Mouse (Mus musculus): ENCODE results near the gene Tcte2.

Tcte2 gene

DNA sequence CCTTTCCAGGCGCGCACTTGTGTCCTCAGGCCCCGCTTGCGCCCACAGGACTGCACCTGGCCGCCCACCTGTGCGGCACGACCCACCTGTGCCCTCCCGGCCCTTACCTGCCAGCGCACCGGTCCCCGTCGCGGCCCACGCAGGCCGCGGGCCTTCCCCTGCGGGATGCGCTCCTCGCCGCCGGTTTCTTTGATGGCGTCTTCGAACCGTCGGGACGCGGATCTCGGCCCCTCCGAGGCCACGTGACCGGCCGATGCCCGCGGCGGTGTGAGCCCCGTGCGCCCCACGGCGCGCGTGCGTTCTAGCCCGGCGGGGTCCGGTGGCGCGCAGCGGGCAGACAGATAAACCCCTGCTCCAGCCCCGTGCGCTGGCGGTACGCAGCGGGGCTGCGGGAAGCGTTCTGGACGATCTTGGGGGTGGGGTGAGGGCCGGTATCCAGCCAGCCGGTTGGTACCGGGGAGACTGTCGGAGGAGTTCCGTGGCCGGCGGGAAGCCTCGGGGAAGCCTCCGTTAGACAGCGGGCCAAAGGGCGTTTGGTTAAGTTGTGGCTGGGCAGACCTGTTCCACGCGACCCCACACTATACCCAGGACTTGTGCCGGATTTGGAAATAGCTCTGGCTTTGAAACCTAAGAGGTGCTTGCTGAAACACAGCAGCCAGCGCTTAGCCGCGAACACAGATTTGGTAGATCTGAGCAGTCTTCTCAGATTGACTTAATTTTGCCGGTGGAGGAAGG, at the start of gene Tcte2:
TSS of gene Tcte2 (minus strand) at position 647 of the 735 bp plus-strand sequence.
- in situ Hi-C loops (cut with MboI, MseI), result loop anchor here in 1 of 2 experiments (10.0 kb wide), 1 partner anchor 287 kb away; no protein-coding TSS in a partner anchor

DNA sequence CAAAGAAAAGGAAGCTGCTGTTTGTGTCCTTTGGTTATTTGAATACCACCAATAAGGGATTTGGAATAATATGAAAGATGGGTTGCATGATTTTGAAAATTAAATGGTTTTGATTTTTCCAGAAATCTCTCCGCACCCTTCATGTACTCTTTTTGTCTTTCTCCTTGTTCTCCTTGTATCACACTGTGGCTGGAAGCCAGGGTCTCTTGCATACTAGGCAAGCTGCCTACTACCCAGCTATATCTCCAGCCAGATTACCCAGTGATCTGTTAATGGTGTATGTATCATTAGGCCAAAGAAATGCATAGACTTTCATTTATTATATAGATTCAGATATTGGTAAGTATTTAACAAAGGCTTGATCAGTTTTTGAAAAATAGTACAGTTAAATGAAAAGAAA, 44.4 kb upstream of the Tcte2 start:
- in situ Hi-C loops (cut with MboI, MseI), result no loop called here

DNA sequence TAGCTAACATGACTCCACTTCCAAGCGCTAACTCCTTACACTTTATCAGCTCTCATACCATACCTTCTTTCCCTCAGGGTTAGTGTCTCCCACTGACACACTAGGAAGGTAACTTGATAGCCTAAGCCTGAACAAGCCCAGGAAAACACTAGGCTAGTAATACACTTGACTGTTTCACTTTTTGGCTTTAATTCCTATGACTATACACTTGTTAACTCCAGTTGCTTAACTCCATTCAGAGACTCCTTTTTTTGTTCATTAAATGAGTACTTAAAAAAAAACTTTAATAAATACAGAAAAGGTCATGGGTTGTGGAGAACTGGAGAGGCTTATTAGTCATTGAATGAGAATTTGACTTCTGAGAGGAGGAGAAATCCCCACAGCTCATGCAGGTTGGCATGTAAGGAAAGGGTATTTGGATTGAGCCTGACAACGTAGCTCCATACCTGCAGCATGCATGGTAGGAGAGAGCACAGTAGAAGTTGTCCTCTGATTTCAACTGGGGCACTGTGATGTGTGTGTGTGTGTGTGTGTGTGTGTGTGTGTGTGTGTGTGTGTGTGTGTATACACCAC, 41.3 kb upstream of the Tcte2 start:
- in situ Hi-C loops (cut with MboI, MseI), result no loop called here

DNA sequence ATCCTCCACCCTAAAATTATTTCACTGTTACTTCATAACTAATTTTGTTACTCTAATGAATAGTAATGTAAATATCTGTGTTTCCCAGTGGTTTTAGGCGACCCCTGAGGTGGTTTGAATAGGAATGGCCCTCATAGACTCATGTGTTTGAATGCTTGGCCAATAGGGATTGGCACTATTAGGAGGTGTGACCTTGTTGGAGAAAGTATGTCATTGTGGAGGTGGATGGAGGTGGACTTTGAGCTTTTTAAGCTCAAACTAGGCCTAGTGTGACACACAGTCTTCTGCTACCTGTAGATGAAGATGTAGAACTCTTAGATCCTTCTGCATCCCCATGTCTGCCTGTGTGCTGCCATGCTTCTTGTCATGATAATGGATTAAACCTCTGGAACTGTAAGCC, 36.1 kb upstream of the Tcte2 start:
- in situ Hi-C loops (cut with MboI, MseI), result no loop called here

DNA sequence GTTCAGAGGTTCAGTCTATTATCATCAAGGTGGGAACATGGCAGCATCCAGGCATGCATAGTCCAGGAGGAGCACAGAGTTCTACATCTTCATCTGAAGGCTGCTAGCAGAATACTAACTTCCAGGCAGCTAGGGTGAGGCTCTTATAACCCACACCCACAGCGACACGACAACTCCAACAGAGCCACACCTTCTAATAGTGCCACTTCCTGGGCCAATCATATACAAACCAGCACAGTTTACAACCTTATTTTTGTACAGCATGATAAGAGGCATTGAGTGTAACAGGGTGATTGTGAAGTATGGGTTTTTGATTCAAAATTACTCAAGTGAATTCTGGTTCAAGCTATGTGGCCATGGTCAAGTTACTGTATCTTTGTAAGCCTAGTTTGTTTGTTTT, 28.4 kb upstream of the Tcte2 start:
- in situ Hi-C loops (cut with MboI, MseI), result loop anchor here in 1 of 2 experiments (5.0 kb wide), 1 partner anchor 478 kb away; no protein-coding TSS in a partner anchor

DNA sequence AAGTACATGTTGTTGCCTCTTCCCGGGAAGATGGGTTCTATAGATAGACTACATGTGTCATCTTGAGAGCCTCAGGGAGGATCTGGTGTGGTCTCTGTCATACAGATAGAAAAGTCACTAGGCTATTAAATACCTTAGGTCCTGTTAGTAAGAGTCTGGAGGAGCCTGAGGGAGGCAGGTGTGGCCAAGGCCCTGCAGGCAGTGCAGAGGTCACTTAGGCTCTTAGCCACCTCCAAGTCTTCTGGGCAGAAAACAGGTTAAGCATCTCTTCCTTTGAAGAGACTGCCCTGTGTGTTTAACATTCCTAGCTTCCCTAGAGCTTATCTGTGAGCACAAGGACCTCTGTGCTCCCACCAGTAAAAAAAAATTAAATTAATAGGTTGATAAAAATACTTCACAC, 21.8 kb upstream of the Tcte2 start:
- in situ Hi-C loops (cut with MboI, MseI), result loop anchor here in 1 of 2 experiments (10.0 kb wide), 1 partner anchor 309 kb away; no protein-coding TSS in a partner anchor

DNA sequence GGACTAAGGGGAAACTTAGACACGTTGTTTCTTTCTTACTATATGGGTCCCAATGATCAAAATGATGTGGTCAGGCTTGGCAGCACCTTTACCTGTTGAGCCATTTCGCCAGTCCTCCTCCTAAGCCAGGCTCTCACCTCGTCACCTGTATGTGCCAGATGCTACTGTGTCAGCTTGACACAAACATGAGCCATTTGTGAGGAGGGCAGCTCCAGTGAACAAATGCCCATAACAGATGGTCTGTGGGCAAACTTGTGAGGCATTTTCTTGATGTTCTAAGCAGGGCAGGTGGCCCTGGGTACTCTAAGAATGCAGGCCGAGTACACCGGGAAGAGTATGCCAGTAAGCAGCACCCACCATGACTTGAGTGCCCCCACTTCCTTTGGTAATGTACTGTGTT, 20.3 kb upstream of the Tcte2 start:
- in situ Hi-C loops (cut with MboI, MseI), result loop anchor here in 1 of 2 experiments (10.0 kb wide), 1 partner anchor 307 kb away; no protein-coding TSS in a partner anchor

DNA sequence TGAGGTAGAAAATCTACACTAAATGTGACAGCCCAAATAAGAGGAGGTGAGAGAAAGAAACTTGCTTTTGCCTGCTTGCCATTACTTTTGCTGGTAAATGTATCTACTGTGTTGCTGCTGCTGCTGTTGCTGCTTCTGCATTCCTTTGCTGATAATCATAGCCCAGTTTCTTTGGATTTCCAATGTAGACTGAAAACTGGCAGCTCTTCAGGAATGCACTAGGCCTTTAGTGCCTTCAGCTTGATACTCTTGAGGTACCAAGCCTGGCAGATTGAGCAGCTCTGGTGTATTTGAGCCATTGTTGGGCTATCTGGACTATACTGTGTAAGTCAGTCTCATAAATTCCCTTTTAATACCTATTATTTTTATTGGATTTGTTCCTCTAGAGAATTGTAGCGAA, 17.2 kb upstream of the Tcte2 start:
- in situ Hi-C loops (cut with MboI, MseI), result no loop called here

DNA sequence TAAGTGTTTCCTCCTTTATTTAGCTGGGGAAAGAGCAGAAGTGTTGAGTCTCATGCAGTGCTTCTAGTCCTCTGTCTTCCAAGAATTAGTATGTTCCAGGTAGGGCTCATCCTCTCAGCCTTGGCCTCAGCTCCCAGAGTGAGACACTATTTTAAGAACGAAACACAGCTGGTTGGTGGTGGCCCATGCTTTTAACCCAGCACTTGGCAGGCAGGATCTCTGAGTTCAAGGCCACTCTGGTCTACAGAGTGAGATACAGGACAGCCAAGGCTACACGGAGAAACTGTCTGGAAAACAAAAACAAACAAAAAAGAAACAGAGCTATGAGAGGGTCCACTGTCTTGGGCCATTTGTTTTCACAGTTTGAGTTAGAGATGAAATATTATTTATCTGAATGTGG, 16.1 kb upstream of the Tcte2 start:
- in situ Hi-C loops (cut with MboI, MseI), result no loop called here

DNA sequence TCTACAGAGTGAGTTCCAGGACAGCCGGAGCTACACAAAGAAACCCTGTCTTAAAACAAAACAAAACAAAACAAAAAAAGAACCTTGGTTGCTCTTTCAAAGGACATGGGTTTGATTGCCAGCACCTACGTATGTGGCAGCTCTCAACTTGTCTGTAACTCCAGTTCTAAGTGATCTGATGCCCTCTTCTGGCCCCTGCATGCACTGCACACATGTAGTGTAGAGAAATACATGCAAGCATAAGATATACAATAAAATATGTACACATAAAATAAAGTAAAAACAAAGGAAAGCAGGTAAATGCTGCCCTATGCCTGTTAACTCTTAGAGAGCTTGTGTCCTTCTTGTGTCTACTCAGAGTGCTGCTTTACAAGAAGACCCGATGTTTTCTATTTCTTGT, 7.6 kb upstream of the Tcte2 start:
- in situ Hi-C loops (cut with MboI, MseI), result loop anchor here in 1 of 2 experiments (10.0 kb wide), 1 partner anchor 294 kb away; no protein-coding TSS in a partner anchor

DNA sequence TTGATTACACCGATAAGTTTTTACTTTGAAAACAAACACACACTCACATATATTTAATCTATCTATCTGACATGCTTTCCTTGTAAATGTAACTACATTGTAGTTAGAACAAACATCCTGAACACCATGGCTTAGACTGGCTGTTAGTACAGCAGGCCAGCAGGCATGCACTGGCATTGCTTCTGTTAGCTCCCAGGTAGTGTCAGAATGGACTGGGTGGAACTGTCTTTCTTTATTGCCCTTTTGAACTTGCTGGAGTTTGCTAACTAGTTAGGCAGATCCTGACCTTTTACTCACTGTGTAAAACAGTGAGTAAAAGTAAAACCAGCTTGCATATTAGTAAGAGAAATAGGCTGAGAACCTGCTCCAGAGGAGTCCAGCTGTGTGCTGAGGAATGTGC, 6.9 kb upstream of the Tcte2 start:
- in situ Hi-C loops (cut with MboI, MseI), result loop anchor here in 1 of 2 experiments (10.0 kb wide), 1 partner anchor 294 kb away; no protein-coding TSS in a partner anchor

DNA sequence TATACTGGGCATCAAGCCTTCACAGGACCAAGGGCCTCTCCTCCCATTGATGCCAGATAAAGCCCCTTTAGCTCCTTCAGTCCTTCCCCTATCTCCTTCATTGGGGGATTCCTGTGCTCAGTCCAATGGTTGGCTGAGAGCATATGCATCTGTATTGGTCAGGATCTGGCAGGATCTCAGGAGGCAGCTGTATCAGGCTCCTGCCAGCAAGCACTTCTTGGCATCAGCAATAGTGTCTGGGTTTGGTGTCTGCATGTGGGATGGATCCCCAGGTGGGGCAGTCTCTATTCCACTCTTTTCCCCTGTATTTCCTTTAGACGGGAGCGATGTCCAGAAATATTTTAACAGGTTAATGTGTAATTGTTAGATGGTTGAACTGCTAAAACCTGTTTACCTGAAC, 3.3 kb upstream of the Tcte2 start:
- in situ Hi-C loops (cut with MboI, MseI), result loop anchor here in 1 of 2 experiments (10.0 kb wide), 1 partner anchor 290 kb away; no protein-coding TSS in a partner anchor

DNA sequence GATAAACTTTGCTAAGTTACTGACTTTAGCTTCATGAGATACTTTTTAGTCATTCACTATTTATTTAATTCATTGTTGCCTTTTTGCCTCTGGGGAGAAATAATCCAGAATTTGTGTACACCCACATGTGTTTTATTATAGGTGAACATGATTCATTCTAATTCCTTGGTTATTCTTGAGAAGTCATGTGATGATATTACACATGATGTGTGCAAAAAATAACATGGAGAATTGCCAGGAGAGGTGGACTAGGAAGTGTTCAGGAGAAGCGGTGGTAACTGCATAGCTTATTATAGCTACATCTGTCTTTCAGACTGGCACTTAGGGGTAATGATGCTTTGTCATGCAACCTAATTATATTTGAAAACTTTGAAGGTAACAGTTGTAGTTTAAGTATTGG, 2.2 kb upstream of the Tcte2 start:
- in situ Hi-C loops (cut with MboI, MseI), result loop anchor here in 1 of 2 experiments (10.0 kb wide), 1 partner anchor 289 kb away; no protein-coding TSS in a partner anchor

DNA sequence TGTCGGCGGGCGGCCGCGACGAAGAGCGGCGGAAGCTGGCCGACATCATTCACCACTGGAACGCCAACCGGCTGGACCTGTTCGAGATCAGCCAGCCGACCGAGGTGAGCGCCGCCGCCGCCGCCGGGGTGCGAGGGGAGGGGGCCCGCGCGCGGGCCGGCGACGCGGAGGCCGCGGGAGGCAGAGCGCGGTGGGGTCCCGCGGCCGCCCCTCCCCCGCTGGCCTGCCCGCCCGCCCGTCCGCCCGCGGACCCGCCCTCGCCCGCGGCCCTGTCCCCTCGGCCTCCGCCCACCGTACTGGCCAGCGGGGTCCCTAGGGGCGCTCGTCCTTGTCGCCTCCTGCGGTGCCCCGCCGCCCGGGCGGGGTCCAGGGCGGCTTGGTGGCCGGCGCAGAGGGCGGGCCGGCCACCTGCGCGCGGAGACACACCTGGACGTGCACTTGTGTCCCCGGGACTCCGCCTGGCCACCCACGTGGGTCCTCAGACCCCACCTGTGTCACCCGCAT, 898 bp downstream of the Tcte2 start:
- in situ Hi-C loops (cut with MboI, MseI), result loop anchor here in 1 of 2 experiments (10.0 kb wide), 1 partner anchor 286 kb away; no protein-coding TSS in a partner anchor

DNA sequence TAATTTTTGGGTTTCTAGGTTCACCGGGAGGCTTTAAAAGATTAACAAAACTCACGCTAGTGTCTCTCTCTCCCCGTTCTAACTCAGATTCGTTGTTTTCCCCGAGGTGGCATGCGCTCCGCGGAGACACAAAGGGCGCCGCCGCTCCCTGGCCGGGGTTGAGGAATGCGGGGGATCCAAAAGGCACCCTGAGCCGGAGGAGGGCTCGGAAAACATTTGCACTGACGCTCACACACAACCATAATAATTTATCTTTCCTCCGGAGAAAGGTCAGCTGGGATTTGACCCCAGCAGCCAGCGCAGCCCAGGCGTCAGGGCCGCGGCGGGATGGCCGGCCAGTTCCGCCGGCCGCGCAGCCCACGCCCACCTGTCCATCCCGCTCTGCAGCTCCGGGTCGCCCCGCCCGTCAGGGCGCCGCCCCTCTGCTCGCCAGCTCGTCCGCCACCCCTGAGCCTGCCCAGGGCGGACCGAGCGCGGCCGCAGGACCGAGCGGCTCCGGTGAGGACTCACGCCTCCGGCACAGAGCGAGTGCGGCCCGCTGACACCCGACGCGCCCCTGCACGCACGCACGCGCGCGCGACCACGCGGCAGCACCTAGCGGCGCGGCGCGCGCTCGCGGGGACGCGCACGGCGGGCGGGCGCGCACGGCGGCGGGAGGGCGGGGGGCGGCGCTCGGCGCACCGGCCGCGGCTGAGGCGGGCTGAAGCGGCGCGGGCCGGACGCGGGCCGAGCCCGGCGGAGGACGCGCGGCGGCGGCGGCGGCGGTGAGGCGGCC, 1.6 kb downstream of the Tcte2 start, which contains the start of gene Afdn:
TSS of gene Afdn (plus strand) at position 687 of the 775 bp plus-strand sequence.
- in situ Hi-C loops (cut with MboI, MseI), result loop anchor here (5.0 to 10.0 kb wide), 3 partner anchors 73 to 285 kb away; no protein-coding TSS in a partner anchor

DNA sequence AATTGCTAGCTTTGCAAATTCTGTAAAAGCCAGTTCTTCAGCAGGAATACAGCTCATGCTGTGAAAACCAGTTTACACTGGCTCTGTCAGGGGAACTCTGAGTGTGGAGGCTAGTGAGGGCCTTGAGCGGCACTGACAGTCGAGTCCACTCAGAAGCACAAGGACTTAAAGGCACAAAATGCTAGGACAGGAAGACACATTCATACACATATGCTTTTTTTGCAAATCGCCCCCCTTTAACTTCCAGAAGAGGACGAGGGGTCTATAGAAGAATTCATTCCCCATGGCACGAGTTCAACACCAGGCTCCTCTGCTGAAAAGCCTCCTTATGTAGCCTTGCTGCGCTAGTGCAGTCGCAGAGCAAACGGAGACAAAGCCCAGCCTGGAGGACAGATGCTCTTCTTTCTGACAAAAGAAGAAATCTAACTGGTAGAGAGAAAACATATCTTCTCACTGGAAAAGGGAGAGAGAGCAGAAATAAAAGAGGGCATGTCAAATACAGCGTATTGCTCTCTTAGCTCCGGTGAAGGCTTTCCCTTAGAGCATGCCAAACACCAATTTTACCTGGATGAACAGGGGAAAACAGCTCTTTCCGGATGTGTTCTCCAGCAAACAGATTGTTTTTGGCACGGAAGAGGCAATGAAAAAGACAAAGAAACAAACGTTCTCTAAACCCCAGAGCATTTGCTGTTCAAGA, 2.3 kb downstream of the Tcte2 start:
- in situ Hi-C loops (cut with MboI, MseI), result loop anchor here (5.0 kb wide), 2 partner anchors 72 to 77 kb away; no protein-coding TSS in a partner anchor

DNA sequence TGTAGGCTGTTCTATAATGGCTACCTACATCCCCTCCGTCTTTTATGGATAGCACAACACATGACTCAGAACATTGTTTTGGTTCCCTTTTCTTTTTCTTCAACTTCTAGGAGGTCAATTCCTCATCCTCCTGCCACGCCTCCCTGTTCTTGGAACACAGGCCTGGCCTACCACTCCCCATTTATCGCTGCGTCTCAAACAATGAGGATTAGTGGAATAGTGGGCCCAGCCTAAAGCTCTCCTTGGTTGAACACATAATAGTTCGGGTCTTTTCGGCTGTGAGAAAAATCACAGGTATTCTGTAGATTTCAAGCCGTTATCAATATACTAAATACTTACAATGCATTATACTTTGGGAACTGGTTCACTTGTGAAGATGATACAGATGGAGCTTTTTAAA, 3.0 kb downstream of the Tcte2 start:
- in situ Hi-C loops (cut with MboI, MseI), result loop anchor here (5.0 kb wide), 2 partner anchors 71 to 76 kb away; no protein-coding TSS in a partner anchor

DNA sequence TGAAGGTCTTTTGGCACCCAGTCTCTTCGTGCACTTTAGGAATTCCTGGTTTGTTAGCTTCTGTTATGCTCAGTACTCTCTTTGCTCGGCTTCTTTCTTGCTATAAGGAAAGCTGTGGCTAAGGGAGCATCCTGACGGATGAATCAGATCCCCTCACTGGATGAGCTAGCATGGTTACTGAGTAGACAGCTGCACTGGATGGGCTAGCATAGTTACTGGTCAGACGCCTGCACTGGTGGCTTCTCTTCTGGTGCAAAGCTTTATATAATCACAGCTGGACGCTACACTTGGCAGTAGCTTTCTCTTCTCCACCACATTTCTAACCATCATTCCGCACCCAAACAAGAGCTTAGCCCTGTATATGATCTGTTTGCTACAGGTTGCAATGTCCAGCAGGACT, 6.7 kb downstream of the Tcte2 start:
- in situ Hi-C loops (cut with MboI, MseI), result loop anchor here (5.0 kb wide), 2 partner anchors 68 to 73 kb away; no protein-coding TSS in a partner anchor

DNA sequence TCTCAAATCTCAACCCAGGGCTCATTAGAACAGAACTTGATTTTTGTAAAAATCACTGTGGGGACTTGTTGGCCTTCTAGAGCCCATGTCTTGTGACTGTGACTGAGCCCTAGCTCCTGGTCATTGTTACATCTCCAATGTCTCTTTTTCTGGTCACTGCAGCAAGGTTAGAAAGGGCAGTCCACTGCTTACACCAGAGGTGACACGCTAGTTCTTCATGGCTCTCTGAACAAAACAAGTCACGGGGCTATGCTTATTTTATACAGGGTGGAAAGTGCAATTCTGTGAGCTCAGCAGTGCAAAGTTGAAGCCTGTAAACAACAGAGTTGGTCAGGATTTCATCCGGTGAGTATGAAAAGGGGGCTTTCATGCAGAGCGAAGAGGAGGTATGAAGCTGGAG, 7.7 kb downstream of the Tcte2 start:
- in situ Hi-C loops (cut with MboI, MseI), result no loop called here

DNA sequence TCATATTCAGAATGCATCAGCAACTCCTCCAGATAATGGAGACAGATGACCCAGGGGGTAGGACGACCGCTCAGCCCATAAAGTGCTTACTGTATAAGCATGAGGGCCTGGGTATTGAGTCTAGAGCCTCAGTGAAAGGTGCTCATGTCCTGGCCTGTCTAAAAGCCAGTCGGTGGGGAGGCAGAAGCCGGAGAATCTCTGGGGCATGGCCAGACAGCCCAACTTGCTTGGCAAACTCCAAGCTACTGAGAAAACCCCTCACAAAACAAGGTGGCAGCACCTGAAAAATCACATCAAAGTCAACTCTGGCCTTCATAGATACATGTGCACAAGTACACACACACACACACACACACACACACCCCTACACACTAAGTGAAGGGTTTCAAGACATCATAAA, 12.6 kb downstream of the Tcte2 start:
- in situ Hi-C loops (cut with MboI, MseI), result no loop called here

DNA sequence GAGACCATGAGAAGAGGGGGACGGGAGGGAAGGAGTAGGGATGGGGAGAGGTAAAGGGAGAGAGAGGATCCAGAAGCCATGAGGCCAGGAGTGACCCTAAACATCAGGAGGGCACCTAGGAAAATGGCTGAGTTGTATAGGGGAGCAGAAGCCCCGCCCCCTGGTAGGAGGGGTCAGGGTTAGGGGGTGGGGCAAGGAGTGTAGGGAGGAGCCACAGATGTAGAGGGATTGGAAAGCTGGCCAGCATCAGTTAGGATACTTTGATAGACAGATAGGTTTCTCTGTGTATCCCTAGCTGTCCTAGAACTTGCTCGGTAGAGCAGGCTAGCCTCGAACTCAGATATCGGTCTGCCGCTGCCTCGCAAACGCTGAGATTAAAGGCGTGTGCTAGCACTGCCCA, 13.9 kb downstream of the Tcte2 start:
- in situ Hi-C loops (cut with MboI, MseI), result no loop called here
